Mouse (Mus musculus): ENCODE data around the gene Angel2.

The Angel2 gene

DNA sequence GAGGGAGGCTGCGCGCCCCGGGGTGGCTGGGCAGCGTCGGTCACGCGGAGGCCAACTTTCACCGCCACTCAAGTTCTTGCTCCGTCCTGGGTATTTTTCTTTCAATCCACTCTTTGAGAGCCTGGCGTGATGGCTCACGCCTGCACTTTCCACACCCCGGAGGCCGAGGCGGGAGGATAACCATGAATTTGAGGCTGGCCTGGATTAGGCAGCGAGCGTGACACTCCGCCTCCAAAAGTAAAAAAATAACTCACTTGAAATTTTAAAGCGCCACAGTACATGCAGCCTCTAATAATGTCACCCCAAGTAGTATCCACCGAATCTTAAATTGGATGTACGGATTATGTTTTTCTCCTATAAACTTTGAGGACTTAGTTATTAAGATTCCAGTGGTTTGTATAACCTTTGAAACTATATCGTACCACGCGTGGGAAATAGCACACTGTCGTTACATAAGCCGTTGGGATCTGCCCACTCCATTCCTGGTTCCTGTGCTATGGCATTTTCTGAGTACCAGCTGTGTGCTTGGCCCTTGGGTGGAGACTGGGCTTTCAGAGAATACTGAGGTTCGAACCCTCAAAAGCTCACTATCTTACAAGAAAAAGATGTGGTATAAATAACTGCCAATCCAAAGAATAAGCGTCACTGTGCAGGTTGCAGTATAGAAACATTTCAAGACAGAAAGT, 4.2 kb downstream of the Angel2 start:
- DNase-seq (ENCODE audit: extremely low spot score), result peak; percentile 10

DNA sequence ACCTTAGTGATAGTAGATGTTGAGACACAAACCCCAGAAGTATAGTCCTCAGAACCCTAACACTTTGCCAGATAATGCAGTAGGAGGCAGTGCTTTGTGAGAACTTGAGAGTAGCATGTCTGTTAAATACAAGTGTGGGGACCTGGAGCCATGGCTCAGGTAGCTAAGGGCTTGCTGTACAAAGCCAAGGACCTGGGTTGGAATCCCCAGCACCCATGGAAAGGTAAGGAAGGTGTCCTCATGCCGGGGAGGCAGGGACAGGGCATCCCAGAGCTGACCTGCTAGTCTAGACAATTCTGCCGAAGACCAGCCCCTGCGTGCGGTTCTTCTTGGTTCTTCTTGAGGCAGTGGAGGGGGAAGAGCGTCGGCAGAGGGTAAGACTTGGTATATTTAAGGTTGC, 5.3 kb downstream of the Angel2 start:
- DNase-seq (ENCODE audit: extremely low spot score), result no peak

DNA sequence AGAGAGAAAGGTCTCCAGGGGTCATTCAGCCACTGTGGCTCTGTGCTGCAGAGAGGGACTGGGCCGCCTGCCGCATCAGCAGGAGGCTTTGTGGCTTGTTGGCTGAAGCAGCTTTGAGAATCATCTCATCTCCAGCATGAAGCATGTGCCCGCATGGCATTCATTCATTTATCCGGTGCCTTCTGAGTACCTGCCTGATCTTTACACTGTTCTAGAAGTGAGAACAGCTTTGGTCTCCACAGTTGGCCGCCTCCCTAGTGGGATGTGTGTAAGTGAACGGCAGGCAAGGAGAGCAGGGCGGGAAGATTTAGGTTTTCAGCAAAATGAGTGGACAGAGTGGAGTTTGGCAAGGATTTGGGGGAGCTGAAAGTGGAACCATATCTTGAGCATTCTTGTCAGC, 14.9 kb downstream of the Angel2 start:
- DNase-seq (ENCODE audit: extremely low spot score), result no peak

DNA sequence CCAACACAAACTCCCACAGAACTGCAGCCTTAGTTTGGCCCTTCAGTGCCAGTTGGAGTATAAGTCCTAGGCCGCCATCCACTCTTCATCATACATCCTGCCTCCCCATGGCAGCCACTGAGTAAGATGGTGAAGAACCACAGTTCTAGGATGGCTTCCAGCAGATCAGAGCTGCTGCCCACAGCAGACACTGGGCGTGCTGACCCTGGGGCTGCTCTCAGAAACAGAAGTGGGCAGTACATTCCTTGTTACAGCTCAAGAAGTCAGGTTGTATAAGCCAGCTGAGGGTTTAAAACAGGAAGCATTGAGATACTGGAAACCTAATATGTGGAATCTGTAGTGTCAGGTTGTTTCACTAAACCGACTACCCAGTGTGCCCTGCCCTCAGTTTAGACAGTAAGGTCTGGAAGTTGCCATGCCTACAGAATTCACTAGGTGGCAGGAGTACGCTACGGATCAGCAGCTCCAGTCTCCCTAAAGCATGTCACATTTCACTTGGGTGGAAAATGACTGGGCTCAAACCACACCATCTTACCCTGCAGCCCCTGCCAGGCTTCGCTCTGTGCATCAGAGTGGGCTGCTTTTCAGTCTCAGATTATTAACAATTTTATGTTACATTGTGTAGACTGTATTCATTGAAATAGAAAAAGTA, 19.3 kb downstream of the Angel2 start:
- DNase-seq (ENCODE audit: extremely low spot score), result peak; percentile 67

DNA sequence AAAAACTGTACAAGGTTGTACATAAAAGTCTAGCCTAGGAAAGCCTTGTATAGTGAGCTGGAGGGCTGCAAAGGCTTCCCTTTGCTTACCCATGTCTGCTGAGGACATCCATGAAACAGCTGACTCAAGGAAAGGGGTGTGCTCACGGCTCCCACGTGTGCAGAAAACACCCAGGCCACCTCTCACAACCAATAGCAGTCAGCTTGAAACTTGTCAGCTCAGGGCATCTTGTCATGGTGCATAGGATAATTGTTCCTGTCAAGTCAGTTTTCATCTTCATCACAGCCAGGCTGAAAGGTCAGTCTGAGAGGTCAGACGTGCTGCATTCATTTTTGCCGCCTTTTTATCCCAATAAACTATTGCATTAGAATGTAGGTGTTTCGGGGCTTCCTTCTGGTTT, 23.1 kb downstream of the Angel2 start:
- DNase-seq (ENCODE audit: extremely low spot score), result no peak

DNA sequence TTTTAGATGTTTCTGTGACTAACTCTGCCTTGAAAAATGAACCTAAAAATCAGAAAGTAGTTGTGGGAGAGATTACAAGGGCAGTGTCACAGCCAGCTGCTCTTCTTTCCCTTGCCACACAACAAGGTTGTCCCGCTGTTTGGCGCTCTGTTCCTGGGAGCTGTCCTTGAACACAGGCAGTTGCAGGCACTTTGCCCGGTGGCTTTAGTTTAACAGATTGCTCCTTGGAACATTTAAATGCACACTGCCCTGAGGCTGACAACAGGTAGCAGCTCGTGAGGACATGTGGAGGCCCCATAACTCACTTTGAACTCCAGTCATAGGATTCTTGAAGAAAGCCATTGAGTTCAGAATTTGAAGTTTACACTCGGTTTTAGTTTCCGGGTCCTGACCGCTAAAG, 23.5 kb downstream of the Angel2 start:
- no peak for DNase-seq (ENCODE audit: extremely low spot score)

DNA sequence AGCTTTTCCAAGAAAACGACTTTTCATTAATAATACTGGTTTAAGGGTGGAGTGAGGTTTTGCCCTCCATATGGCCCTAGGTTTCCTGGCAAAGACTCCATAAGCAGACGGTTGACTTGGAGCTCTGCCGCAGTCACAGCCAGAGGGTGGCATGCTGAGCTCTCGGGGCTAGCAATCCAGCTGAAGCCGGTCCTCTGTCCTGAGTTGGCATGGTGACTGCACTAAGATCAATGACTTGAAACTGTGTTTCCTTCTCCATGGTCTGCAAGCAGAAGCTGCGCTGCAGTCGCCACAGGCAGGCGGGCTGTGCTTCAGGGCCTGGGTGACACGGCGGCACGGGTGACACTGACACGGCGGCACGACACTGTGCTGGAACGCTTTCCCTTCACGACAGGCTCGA, 23.9 kb downstream of the Angel2 start:
- no peak for DNase-seq (ENCODE audit: extremely low spot score)

DNA sequence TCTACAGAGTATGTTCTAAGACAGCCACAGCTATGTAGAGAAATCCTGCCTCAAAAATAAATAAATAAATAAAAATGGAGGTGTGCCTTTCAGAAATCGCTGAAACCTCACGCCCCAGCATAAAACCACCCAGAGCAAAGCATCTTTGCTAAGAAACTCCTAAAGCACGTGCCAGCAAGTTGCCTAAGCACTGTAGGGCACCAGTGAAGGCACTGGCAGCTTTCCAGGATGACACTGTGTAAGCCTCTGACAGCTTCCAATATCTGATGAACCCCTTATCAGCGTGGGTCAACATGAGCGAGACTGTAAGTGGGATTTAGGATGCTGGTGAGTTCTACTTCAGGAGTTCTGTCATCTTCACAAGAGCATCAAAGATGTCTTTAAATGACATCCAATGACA, 26.1 kb downstream of the Angel2 start:
- no peak for DNase-seq (ENCODE audit: extremely low spot score)

DNA sequence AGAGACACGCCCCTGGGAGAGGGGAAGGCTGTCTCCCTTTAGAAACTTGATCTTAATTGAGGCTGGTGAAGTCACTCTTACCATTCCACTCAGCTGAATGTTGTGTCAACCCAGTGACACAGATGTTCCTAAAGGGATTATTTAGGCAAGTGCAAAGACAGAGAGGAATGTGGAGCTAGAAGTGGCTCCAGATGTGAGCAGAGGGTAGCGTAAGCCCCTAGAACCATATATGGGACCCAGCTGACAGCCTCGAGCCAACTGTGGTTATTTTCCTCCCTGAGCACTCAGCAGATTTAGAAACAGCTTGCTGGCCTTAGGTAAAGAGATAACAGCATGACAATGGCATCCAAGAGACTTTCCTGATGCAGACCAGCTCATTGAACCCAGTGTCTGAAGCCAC, 28.1 kb downstream of the Angel2 start:
- DNase-seq (ENCODE audit: extremely low spot score), result no peak

DNA sequence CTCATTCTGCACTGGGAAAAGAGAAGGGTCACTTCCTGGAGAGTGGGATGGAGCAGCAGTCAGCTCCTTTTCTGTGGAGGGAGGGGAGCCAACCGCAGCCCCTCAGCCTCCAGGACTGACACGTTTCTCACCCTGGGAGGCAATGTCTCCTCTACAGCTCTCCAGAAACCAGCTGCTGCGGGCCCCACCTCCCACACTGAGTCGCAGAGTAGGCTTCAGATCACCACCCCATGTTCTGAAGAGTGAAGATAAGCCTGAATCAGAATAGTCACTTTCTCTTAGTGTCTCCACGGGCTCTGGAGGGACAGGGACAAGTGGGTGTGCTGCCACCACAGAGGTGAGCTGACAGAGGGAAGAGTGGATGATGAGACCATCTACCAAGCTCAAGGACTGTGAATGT, 33.9 kb downstream of the Angel2 start:
- no peak for DNase-seq (ENCODE audit: extremely low spot score)

DNA sequence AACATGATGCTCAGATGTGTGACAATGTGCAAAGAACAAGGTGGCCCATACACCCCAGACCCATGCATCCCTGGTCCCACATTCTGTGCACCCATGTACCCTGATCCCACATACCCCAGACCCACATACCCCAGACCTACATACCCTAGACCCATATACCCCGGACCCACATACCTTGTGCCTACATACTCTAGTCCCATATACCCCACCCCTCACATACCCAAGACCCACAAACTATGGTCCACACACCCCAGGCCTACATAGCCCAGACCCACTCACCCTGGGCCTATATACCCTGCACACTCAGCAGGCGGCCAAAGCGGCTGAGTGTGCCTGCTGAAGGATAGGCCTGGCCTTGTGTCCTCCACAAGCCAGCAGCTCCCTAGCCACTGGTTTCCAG, 37.8 kb downstream of the Angel2 start:
- no peak for DNase-seq (ENCODE audit: extremely low spot score)

DNA sequence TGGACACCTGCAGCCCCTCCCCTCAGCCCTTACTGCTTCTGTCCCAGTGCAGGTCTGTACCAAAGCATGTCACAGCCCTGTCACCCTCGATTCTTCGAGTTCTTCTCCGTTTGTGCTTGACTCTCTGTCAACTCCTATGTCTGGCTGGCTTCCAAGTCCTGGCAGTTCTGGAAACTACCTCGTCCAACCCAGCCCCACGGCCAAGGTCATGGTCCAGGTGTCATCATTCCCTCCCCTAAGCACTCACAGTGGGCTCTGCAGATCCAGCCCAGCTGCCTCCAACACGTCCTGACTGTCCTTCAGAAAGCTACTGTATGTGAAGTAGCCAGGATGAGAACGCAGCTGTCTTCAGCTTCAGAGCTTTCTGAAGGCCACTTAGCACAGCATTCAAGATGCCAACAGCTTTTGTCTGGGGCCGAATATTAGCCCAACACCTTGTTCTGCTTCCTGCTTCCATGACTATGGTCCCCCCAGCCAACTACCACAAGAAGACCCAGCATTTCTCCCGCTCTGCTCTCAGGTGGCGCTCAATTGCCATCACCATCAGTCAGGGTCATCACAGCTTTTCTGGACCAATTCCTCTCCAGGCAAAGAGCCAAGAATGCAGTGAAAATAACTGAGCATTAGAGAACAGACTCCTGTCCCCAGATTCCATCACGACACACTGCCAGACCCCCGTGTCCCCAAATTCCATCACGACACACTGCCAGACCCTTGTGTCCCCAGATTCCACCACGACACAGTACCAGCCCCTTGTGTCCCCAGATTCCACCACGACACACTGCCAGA, 40.3 kb downstream of the Angel2 start:
- no peak for DNase-seq (ENCODE audit: extremely low spot score)

DNA sequence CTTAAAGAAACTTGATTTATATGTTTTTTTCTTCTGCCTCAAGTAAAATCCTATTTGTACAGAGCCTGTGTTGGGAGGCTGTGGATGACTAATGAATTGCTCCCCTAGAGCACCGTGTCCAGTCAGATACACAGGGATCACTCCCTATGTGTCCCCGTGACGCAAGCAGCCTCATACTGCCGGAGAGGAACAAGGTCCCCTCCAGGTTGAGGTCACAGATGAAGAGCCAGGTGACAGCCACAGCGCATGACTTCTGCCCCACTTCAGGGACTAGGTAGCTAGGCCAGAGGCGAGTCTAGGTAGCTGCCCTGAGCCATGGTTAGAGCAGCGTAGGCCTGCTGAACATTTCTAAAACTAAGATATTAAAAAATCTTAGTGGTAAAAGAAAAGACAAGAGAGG, 43.1 kb downstream of the Angel2 start:
- no peak for DNase-seq (ENCODE audit: extremely low spot score)

DNA sequence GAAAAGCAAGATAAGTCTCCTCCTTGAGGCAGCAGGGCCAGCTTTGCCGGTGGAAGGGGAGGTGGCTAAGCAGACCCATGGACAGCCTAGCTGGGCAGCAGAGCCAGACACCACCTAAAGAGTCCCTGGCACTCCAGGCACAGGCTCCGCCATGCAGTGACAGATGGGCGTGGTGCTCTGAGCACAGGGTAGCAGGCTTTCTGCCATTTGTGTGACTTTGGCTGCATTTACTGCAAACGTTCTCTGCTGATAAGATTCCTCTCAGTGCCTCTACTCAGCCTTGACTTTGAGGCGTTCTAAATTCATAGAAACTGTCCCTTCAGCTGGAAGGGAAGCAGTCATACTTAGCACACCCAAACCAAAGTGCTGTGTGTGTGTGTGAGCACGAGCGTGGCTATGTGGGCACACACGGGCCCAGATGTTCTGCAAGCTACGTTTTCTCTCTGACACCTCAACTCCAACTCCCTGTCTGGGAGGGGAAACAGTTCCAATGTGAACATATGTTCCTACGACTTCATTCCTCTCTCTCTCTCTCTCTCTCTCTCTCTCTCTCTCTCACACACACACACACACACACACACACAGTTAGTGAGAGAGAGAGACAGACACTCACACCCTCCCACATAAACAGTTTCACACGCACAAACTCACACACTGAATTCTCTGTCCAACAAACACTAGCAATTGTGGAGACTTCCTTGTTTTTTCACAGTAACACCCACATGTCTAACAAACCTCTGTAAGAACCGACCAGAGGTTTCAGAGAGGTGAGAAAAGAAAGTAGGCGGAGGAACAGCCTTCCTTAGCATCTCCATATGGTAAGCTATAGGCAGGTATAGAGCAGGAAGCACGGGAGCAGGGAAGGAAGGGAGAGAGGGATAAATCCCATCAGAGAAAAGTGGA, 47.0 kb downstream of the Angel2 start:
- no peak for DNase-seq (ENCODE audit: extremely low spot score)

DNA sequence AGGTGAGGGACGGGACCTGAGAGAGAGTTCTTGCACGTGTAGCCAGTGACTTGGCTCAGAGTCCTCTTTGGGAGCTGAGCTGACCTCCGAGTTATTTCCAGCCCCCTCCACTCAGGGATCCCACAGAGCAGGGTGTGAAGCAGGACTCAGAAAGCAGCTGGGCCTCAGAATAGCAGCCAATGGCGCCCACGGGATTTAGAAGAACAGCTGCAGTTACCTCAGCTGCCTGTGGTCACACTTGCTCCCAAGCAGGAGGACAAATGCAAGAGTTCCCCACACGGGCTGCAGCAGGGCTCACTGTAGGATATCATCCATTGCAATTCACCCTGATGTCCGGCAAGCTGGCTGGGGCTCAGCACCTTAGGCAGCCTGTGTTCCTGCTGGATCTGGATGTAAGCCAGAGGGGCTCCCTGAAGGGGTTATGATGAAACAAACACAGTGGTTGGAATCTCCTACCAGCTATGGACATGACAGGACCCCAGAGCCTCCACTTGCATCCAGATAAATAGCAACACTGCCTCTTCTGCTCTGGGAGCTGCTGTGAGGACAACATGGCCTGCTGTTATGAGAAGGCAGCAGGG, 47.8 kb downstream of the Angel2 start:
- DNase-seq (ENCODE audit: extremely low spot score), result no peak

DNA sequence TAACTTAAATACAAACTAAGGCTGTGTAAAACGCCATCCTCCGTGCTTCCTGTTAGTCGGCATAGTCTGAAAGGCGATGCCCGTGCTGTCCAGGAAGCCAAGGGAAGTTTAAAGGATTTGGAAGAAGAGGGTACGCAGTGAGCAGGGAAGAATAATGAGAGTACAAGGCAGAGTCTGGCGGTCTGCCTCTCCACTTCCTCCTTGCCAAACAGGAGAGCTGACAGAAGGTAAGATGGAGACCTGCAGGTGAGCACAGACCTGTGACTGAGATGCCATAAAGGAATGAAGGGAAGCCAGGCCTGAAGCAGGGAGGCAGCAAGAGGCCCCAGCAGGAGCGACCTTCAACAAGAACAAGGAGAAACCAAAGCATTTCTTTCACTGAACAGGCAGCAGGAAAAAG, 49.3 kb downstream of the Angel2 start:
- DNase-seq (ENCODE audit: extremely low spot score), result no peak

DNA sequence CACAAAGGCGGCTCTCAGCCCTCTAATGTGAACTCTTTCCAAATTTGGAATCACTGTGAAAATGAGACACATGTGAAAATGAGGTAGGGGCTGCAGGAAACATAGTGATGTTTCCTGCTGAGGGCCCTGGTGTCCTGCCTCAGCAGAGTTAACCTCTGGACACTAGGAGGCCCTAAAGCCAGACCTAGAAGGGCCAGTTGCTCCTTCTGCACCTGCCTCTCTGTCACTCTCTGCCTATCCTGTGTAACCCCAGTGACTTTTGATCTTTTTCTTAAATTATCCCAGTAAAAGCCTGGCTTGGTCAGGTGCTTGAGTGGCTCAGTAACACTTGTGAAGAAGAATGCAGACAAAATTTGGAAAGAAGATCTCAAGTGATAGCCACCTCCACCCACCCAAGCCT, 49.9 kb downstream of the Angel2 start:
- DNase-seq (ENCODE audit: extremely low spot score), result no peak

DNA sequence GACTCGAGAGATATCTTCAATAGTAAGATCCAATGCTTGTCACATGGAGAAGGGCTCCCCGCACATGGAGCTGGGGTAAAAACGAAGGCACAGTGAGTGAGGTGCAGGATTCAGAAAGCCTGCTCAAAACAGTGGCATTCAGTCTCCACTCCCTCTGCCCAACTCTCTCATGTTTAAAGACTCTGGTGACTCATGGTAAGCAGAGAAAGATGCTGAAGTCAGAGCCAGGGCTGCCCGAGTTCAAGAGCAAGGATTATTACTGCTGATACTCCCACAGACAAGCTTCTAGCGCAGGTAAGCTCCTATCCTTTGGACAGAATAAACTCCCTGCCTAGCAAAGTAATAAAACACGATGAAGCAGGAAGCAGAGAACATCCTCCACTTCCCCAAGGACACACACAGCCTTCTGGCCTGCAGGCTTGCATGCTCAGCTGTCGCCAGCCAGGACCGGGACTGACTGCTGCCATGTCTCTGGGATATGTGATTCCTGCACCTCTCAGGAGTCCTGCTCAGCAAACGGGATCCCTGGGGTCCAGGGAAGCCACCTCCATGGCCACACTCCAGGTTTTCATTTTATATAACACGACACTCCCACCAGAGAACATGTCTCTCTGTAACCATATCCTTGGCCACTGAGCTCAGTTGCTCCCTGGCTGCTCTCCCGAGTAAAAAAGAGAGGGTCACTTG, 52.1 kb downstream of the Angel2 start:
- DNase-seq (ENCODE audit: extremely low spot score), result no peak

DNA sequence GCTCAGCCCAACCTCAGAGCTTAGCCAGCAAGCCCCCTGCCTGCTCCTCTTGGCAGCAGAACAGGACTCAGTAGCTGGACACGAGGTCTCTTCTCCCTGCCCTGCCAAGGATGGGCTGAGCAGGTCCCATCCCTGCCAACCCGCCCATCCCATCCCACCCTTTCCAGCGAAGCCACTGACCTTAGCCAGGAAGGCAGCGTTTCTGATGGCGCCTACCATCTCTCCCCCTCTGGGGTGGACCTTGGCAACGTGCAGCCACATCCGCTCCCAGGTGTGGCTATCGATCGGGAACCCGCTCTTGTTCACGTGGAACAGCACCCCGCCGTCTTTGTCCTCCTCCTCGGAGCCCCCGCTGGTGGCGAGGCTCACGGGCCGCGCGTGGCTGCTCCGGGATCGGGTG, 53.1 kb downstream of the Angel2 start:
- DNase-seq (ENCODE audit: extremely low spot score), result no peak

DNA sequence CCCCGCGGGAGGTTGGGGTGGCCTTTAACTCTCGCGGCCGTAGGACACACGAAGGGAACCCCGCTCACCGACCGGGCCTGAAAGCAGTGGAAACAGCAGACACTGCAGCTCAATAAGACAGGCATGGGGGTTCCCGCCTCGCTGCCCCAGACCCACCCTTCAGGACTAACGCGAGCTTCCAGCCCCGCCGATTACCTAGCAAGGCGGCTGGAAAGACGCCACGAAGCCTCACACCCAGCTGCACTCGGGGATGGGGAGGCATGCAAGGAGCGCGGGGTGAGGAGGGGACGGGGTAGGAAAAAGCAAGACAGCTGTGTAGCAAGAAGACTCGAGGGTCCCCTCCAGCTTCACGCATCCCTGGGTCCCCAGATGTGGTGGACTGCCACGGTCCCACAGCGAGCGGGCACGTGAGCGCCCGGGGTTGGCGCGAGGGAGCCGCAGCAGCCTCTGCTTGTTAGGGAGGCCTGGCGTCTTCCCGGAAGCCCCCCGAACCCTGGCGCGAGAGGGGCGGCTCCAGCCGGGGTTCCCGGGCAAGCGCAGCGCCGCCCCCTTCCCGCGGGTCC, 53.7 kb downstream of the Angel2 start:
- peak; percentile 54 for DNase-seq (ENCODE audit: extremely low spot score)

DNA sequence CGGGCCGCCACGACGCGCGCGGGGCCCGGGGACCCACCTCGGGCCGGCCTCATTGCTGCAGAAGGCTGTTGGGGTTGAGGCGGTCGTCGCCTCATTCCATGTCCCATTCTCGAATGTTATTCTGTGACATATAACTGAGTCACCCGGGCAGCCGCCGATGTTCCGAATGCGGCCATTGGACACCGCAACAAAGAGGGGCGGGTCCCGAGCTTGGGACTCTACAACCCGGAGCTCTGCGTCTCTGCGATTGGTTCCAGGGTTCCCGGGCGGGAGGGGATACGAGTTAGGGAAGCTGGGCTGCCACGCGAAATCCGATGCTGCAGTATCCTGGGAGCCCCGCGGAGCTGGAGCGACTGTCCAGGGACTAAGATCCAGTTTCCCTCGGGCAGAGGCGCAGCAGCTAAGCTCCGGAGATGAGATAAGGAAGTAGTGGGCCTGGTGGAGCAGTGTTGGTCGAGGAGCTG, 54.2 kb downstream of the Angel2 start, which contains the start of gene Vash2:
Gene Vash2, minus strand, starts transcription at position 197 of the 464 bp plus-strand sequence.
- peak; percentile 91 for DNase-seq (ENCODE audit: extremely low spot score)

All from embryo, embryonic 9.5 days (tissue).